Mouse (Mus musculus) thymus, adult 2 months (tissue): Measurements from ENCODE around the gene Ndufv2. TPM values are rescaled to one million over a fixed set of nuclear protein-coding genes. Genes with fewer than 3 reads are reported as not detected.
"Not testable (repeated sequence)": the region's sequence is repeated elsewhere in the genome, so short reads cannot be mapped to it uniquely, and the experiment has no call there.

Experiments
- DNase-seq: peaks from one replicate; pipeline ENCODE4 v3.0.0; 2021
- H3K27ac ChIP-seq: fragments of 200-500 bp; 2 replicates; pipeline ENCODE4 v1.5.1; 2012; ENCODE audit warnings: low read length, control low read depth; ENCODE audit not compliant: control insufficient read depth, insufficient read depth
- H3K27me3 ChIP-seq: fragments of 200-500 bp; 2 replicates; pipeline ENCODE4 v1.6.1; 2012; ENCODE audit warnings: mild to moderate bottlenecking, low read length, moderate library complexity, mixed read lengths; ENCODE audit not compliant: control insufficient read depth, insufficient read depth
- H3K36me3 ChIP-seq: fragments of 200-500 bp; 2 replicates; pipeline ENCODE4 v1.6.1; 2012; ENCODE audit warnings: mild to moderate bottlenecking, low read length, moderate library complexity; ENCODE audit not compliant: control insufficient read depth, insufficient read depth
- H3K4me1 ChIP-seq: fragments of 200-500 bp; replicated peaks from 2 replicates; pipeline ENCODE4 v1.6.1; 2012; ENCODE audit warnings: low read length; ENCODE audit not compliant: control insufficient read depth, insufficient read depth
- H3K4me3 ChIP-seq: fragments of 200-500 bp; 2 replicates; pipeline ENCODE4 v1.5.1; 2012; ENCODE audit warnings: mild to moderate bottlenecking, low read length, control low read depth, moderate library complexity; ENCODE audit not compliant: control insufficient read depth, insufficient read depth
- CTCF ChIP-seq: fragments of 200-500 bp; IDR thresholded peaks from 2 replicates; pipeline ENCODE4 v1.5.1; 2012; ENCODE audit warnings: mild to moderate bottlenecking, control low read depth, low read length, moderate library complexity, borderline replicate concordance; ENCODE audit not compliant: control insufficient read depth, poor library complexity, insufficient read depth; ENCODE audit errors: extremely low read depth
- POLR2A ChIP-seq: fragments of 200-500 bp; IDR thresholded peaks from 2 replicates; pipeline ENCODE4 v1.6.1; 2012; ENCODE audit warnings: mild to moderate bottlenecking, low read length, control low read depth, moderate library complexity; ENCODE audit not compliant: control insufficient read depth, poor library complexity, insufficient read depth; ENCODE audit errors: extremely low read depth
- WGBS: fragments of 180-500 bp; shearing (Covaris S2); methylation state at CpG from one replicate; pipeline ENCODE4 v1.1.7; 2018; 5-methylcytosine and 5-hydroxymethylcytosine counted together
- polyA plus RNA-seq: library from polyadenylated mRNA; depleted of rRNA; stranded (reverse); fragments of >200 nt; gene quantifications from 2 replicates; pipeline ENCODE4 v1.2.3, GENCODE M21; 2012; rRNA removed

The Ndufv2 gene
- polyA plus RNA-seq, 1 experiment = 41.1 TPM

- WGBS = 92% methylated on average over 4 of the region's 4 CpGs
- no peak overlapping the region for H3K4me3 ChIP-seq
Measured at GRCm38 (mm10) chr17:66053349-66053748, 48.0 kb downstream of the Ndufv2 start.

GRCm38 (mm10) chr17:66048795-66049194 is 52.6 kb downstream of the Ndufv2 start:
- TF ChIP-seq POLR2A (no peak), CTCF (no peak)
- no peaks in the 10 kb centered on the region for H3K27me3 ChIP-seq
- H3K27ac ChIP-seq = no peak overlapping the region
- no peak overlapping the region for H3K4me3 ChIP-seq
- DNase-seq = no peak
- H3K36me3 ChIP-seq = no peaks in the 10 kb centered on the region
- 86% methylated on average over 4 of the region's 4 CpGs for WGBS
- H3K4me1 ChIP-seq = no peaks in the 10 kb centered on the region

More at GRCm38 (mm10) chr17:66053349-66053748, 48.0 kb downstream of the Ndufv2 start:
- H3K27me3 ChIP-seq = no peaks in the 10 kb centered on the region
- H3K27ac ChIP-seq = no peak overlapping the region
- no peak for DNase-seq
- H3K4me1 ChIP-seq = no peaks in the 10 kb centered on the region
- TF ChIP-seq POLR2A (no peak), CTCF (no peak)
- no peaks in the 10 kb centered on the region for H3K36me3 ChIP-seq

GRCm38 (mm10) chr17:66048199-66048598 is 53.2 kb downstream of the Ndufv2 start:
- H3K4me1 ChIP-seq = no peaks in the 10 kb centered on the region
- no peaks in the 10 kb centered on the region for H3K27me3 ChIP-seq
- H3K27ac ChIP-seq = no peak overlapping the region
- 68% methylated on average over 5 of the region's 5 CpGs for WGBS
- H3K36me3 ChIP-seq = no peaks in the 10 kb centered on the region
- TF ChIP-seq POLR2A = no peak
- TF ChIP-seq CTCF = no peak
- no peak for DNase-seq
- H3K4me3 ChIP-seq = no peak overlapping the region

GRCm38 (mm10) chr17:66043679-66044078 is 57.7 kb downstream of the Ndufv2 start:
- H3K4me3 ChIP-seq, H3K4me1 ChIP-seq, H3K36me3 ChIP-seq, H3K27me3 ChIP-seq, DNase-seq, H3K27ac ChIP-seq: not testable (repeated sequence)
- WGBS = 96% methylated on average over 4 of the region's 4 CpGs

DNA sequence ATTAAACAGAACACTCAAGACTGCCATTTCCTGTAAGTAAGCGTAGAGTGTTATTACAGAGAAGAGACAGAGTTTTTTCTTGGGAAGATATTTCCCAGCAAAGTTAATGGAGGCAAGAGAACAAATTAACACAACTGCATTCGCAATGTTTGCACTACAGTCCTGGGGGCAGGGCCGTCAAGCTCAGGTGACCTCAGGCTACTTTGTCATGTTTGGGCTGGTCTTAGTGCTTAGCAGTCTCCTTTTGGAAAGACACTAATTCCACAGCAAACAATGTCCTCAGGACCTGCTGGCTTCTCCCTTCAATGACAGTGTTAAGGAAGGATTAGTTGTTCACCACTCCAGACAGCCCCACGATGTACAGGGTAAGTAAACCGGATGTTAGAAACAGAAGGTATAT is 60.3 kb downstream of the Ndufv2 start:
- WGBS = 92% methylated on average over 5 of the region's 5 CpGs

DNA sequence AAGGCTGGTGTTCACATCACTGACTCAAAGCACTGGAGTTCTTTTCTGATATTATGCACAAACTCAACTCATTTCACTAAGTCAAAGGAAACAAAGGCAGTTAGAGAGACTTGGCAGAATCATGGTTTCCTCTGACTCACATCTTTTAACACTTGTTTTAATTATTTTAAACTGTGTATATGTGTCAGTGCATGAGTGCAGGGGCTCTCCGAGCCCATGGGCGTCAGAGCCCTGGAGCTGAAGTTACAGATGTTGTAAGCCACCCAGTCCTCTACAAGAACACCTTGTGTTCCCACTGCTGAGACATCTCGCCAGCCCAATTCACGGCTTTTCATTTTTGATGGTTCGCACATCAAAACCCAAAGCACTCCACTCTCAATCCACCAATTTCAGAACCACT is 68.1 kb downstream of the Ndufv2 start:
- no peak overlapping the region for H3K4me3 ChIP-seq
- WGBS = 95% methylated on average over 5 of the region's 5 CpGs
- no peak for DNase-seq
- H3K4me1 ChIP-seq = no peaks in the 10 kb centered on the region
- no peak overlapping the region for H3K27ac ChIP-seq
- H3K36me3 ChIP-seq = peaks cover 20% of the 10 kb centered on the region; the same call in 1 of the 2 replicates
- H3K27me3 ChIP-seq = no peaks in the 10 kb centered on the region
- TF ChIP-seq POLR2A (no peak), CTCF (no peak)

More for the DNA sequence above, 60.3 kb downstream of the Ndufv2 start:
- Histone ChIP-seq H3K27ac (no peak overlapping the region), H3K4me1 (no peaks in the 10 kb centered on the region), H3K36me3 (peaks cover 14% of the 10 kb centered on the region; the same call in 1 of the 2 replicates), H3K27me3 (no peaks in the 10 kb centered on the region), H3K4me3 (no peak overlapping the region)
- TF ChIP-seq POLR2A (no peak), CTCF (no peak)
- DNase-seq = no peak

DNA sequence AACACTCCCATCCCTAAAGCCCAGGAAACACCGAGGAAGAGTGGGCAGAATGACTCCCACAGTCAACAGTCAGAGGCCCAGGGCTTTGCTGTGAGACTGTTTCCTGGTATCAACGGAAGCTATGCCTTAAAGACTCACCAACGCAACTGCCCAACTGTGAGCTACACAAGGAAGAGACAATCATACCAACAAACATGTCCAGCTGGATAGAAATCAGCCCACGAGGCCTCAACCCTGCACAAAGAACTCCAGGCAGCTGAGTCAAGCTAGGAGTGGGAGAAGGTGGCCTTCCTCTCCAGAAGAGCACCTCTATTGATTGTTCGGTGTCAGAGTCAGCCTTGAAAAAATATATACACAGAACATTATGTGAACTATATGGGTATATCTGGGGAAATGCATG is 69.4 kb downstream of the Ndufv2 start:
- Histone ChIP-seq H3K4me1 (no peaks in the 10 kb centered on the region), H3K36me3 (peaks cover 18% of the 10 kb centered on the region; the same call in 1 of the 2 replicates), H3K27ac (no peak overlapping the region), H3K4me3 (no peak overlapping the region), H3K27me3 (no peaks in the 10 kb centered on the region)
- 95% methylated on average over 5 of the region's 5 CpGs for WGBS
- no peak for DNase-seq
- TF ChIP-seq POLR2A (no peak), CTCF (no peak)

Other genes with a start within 250 kb of the Ndufv2 start
- 47.6 and 48.7 TPM in 2 replicates for gene Ralbp1, start 215.8 kb downstream of the Ndufv2 start, polyA plus RNA-seq
- 33.9 and 35.2 TPM in 2 replicates for gene Twsg1, start 150.3 kb downstream of the Ndufv2 start, polyA plus RNA-seq
- gene Ankrd12, start 24.5 kb downstream of the Ndufv2 start, polyA plus RNA-seq = 7.9 and 8.9 TPM in 2 replicates
- 95.9 and 99.5 TPM in 2 replicates for gene Washc1, start 10.0 kb upstream of the Ndufv2 start, polyA plus RNA-seq
- gene Ddx11, start 22.0 kb upstream of the Ndufv2 start, polyA plus RNA-seq = 21.5 and 22.2 TPM in 2 replicates